Mouse (Mus musculus): ENCODE measurements around the gene Csde1. TPM values are rescaled to one million over a fixed set of nuclear protein-coding genes. Genes with fewer than 3 reads are reported as not detected.

Csde1 gene
- polyA plus RNA-seq, 1 experiment, result 86.2 TPM

Other genes with a start within 250 kb of the Csde1 start
- gene Tshb, start 237.7 kb upstream of the Csde1 start, polyA plus RNA-seq (2012; rRNA removed), result not detected in 2 replicates
- gene Sycp1, start 84.3 kb upstream of the Csde1 start, polyA plus RNA-seq (2012; rRNA removed), result not detected in 2 replicates
- gene Nr1h5, start 56.3 kb upstream of the Csde1 start, polyA plus RNA-seq (2012; rRNA removed), result not detected in 2 replicates
- gene Sike1, start 24.7 kb upstream of the Csde1 start, polyA plus RNA-seq (2012; rRNA removed), result 37.5 and 42.5 TPM in 2 replicates
- 32.4 and 36.7 TPM in 2 replicates for gene Nras, start 37.9 kb downstream of the Csde1 start, polyA plus RNA-seq (2012; rRNA removed)
- gene Ampd1, start 53.6 kb downstream of the Csde1 start, polyA plus RNA-seq (2012; rRNA removed), result 0.11 TPM in 1 of 2 replicates, not detected in the other
- 5.2 and 5.4 TPM in 2 replicates for gene Dennd2c, start 82.2 kb downstream of the Csde1 start, polyA plus RNA-seq (2012; rRNA removed)
- 76.6 and 87.1 TPM in 2 replicates for gene Bcas2, start 151.2 kb downstream of the Csde1 start, polyA plus RNA-seq (2012; rRNA removed)

Measured in urinary bladder, adult 2 months (tissue).